Mouse (Mus musculus) testis, adult 2 months (tissue): ENCODE data around the gene Lig3.

Source experiments
- CTCF ChIP-seq: fragments of 200-500 bp; IDR thresholded peaks from 2 replicates; pipeline ENCODE4 v1.5.1; 2012; ENCODE audit warnings: low read depth, mild to moderate bottlenecking, inconsistent platforms, low read length, moderate library complexity; ENCODE audit not compliant: control insufficient read depth, insufficient read depth, insufficient replicate concordance
- POLR2A ChIP-seq: fragments of 200-500 bp; IDR thresholded peaks from 2 replicates; pipeline ENCODE4 v1.6.1; 2012; ENCODE audit warnings: low read depth, mild to moderate bottlenecking, inconsistent platforms, low read length, moderate library complexity; ENCODE audit not compliant: control insufficient read depth

DNA sequence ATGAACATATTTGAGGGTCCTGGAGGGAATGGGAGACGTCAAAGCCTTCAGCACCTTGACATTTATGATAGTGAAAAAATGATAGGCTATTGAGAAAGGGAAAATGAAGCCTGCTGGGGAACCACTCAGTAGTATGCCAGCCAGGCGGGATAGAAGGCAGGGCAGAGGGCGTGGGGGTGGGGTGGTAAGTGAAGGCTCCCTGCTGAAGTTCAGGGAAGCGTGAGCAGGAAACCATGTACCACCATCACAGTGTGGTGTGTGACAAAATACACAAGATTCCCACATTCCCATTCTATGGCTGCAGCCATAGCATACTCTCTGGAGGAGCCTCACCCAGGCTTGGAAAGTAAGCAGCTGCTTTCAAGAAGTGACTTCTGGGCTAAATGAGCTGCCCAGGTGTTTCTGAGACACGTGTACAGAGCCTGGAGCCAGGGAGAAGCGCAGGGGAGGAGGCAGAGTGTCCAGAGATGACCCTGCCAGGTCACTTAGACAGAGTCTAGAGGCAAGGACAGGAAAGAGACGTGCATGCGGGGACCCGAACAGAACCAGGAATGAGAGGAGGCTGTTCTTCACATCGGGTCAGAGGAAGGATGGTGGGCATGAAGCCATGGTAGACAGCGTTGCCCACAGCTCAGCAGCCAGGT lies 64.0 kb downstream of the Lig3 start:
- TF ChIP-seq CTCF (no peak), POLR2A (no peak)
